Mouse (Mus musculus): Measurements from ENCODE around the gene Palm2. TPM values are rescaled to one million over a fixed set of nuclear protein-coding genes. Genes with fewer than 3 reads are reported as not detected.

The Palm2 gene
- polyA plus RNA-seq, 1 experiment: not detected

- no peak overlapping the region for H3K27ac ChIP-seq (ENCODE audit: insufficient read depth, low read depth, low read length)
- 68% methylated on average over 12 of the region's 12 CpGs for WGBS
- TF ChIP-seq CTCF (IDR thresholded peaks at IDR 0.05; ENCODE audit: insufficient read depth, low read depth, low read length): no peak
- no peak for TF ChIP-seq POLR2A (IDR thresholded peaks at IDR 0.05; ENCODE audit: insufficient read depth, low read depth, low read length)
- no peaks in the 10 kb centered on the region for H3K4me1 ChIP-seq (ENCODE audit: control insufficient read depth, insufficient read depth, low read length)
- H3K4me3 ChIP-seq (ENCODE audit: insufficient read depth, low read depth, low read length): no peak overlapping the region
Observed at GRCm38 (mm10) chr4:57697918-57698611, 264.0 kb downstream of the Palm2 start.

- TF ChIP-seq CTCF (IDR thresholded peaks at IDR 0.05; ENCODE audit: insufficient read depth, low read depth, low read length): no peak
- no peak for TF ChIP-seq POLR2A (IDR thresholded peaks at IDR 0.05; ENCODE audit: insufficient read depth, low read depth, low read length)
- H3K27ac ChIP-seq (ENCODE audit: insufficient read depth, low read depth, low read length): no peak overlapping the region
- no peak overlapping the region for H3K4me3 ChIP-seq (ENCODE audit: insufficient read depth, low read depth, low read length)
- 75% methylated on average over 5 of the region's 5 CpGs for WGBS
- H3K4me1 ChIP-seq (ENCODE audit: control insufficient read depth, insufficient read depth, low read length): no peaks in the 10 kb centered on the region
Observed at GRCm38 (mm10) chr4:57701576-57701975, 267.5 kb downstream of the Palm2 start.

DNA sequence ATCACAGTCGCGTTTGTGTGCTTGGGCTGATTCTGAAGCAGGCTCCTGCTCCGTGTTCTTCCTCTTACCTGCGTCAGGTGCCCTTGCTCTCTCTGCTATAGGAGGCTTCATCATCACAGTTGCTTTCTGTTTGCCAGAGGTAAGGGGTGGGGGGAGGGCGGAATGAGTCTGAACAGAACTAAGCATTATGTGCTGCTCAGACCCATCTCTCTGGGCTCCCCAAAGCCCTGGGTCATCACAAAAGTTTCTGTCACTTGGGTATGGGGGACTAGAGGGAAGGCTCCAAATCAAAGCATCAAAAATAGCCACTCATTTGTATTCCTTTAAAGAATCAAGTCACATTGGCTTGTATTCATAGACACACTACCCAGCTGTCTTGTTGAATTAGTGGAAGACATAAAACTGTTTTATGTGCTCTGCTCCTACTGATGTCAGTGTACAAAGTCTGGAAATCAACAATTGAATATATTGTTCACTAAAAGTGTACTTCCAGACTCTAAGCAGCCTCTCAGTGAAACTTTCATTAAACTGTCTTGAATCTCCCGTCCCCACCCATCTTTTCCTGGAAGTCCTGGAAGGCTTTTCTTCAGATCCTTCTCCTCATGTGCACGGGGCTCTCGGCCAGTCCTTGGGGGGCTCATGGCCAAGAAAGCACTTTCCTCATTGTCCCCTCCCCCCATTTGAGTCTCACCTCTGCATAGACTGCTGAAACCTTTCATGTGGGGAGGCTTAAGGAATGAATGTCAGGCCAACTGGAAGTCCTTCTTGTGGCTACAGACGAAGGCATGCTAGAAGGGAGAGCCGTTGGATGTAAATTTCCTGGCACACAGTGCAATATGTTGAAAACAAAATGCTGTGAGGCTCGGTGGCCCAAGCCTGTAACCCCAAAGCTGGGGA, 269.8 kb downstream of the Palm2 start:
- H3K27ac ChIP-seq (ENCODE audit: insufficient read depth, low read depth, low read length): no peak overlapping the region
- no peak overlapping the region for H3K4me3 ChIP-seq (ENCODE audit: insufficient read depth, low read depth, low read length)
- TF ChIP-seq CTCF (IDR thresholded peaks at IDR 0.05; ENCODE audit: insufficient read depth, low read depth, low read length) (no peak), POLR2A (IDR thresholded peaks at IDR 0.05; ENCODE audit: insufficient read depth, low read depth, low read length) (no peak)
- H3K4me1 ChIP-seq (ENCODE audit: control insufficient read depth, insufficient read depth, low read length): no peaks in the 10 kb centered on the region
- 76% methylated on average over 11 of the region's 11 CpGs for WGBS

DNA sequence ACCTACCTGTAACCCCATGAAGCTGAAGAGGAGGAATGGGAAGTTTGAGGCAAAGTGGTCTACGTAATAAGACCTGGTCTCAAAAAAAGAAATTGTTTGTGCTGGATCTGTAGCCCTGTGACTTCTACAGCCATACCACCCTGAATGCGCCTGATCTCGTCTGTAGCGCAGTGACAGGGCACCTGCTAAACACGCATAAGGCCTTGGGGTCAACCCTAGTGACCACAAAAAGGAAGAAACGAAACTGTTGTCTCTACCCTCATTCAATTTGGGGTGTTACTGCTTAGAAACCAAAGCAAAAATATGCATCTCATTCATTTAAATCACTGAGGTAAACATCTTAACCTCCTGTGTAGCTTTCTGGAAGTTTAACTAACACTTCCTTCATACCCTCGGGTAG, 270.5 kb downstream of the Palm2 start:
- Histone ChIP-seq H3K4me3 (ENCODE audit: insufficient read depth, low read depth, low read length) (no peak overlapping the region), H3K27ac (ENCODE audit: insufficient read depth, low read depth, low read length) (no peak overlapping the region), H3K4me1 (ENCODE audit: control insufficient read depth, insufficient read depth, low read length) (no peaks in the 10 kb centered on the region)
- 91% methylated on average over 7 of the region's 7 CpGs for WGBS
- TF ChIP-seq CTCF (IDR thresholded peaks at IDR 0.05; ENCODE audit: insufficient read depth, low read depth, low read length) (no peak), POLR2A (IDR thresholded peaks at IDR 0.05; ENCODE audit: insufficient read depth, low read depth, low read length) (no peak)

DNA sequence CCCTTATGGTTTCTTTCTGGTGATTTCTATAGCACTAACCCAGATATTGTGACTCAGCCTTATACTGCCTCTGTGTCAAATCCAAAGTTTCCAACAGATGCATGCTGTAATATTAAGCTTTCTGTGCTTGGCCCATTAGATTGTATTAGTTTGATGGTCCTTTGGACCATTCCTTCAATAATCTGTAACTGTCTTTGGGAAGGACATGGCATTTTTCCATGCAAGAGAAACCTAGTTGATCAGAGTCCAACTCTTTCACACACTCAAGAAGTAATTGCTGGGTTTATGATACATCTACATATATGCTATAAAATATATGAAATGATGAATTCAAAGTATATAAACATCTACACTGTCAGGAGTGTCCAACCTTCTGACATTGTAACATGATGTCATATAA, 281.8 kb downstream of the Palm2 start:
- Histone ChIP-seq H3K27ac (ENCODE audit: insufficient read depth, low read depth, low read length) (no peak overlapping the region), H3K4me1 (ENCODE audit: control insufficient read depth, insufficient read depth, low read length) (no peaks in the 10 kb centered on the region), H3K4me3 (ENCODE audit: insufficient read depth, low read depth, low read length) (no peak overlapping the region)
- TF ChIP-seq CTCF (IDR thresholded peaks at IDR 0.05; ENCODE audit: insufficient read depth, low read depth, low read length) (no peak), POLR2A (IDR thresholded peaks at IDR 0.05; ENCODE audit: insufficient read depth, low read depth, low read length) (no peak)

DNA sequence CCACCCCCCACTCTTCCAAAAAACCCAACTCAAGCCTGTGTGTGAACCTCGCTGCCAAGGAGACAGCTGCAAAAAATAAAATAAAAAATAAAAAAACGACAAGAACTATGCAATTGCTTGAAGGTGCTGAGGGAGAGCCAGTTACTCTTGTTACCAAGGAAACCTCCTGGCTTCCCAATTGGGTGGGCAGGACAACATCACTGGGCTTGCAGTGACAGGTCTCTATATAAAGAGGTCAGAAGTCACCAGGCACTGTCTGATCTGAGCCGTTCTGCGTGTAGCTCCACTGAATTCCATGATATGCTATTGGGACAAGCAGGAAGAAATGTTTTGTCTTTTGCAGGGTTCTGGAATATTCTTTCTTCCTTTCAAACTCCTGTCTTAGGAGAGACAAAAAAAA, 282.7 kb downstream of the Palm2 start:
- 57% methylated on average over 4 of the region's 4 CpGs for WGBS
- Histone ChIP-seq H3K4me3 (ENCODE audit: insufficient read depth, low read depth, low read length) (no peak overlapping the region), H3K27ac (ENCODE audit: insufficient read depth, low read depth, low read length) (no peak overlapping the region), H3K4me1 (ENCODE audit: control insufficient read depth, insufficient read depth, low read length) (no peaks in the 10 kb centered on the region)
- no peak for TF ChIP-seq CTCF (IDR thresholded peaks at IDR 0.05; ENCODE audit: insufficient read depth, low read depth, low read length)
- TF ChIP-seq POLR2A (IDR thresholded peaks at IDR 0.05; ENCODE audit: insufficient read depth, low read depth, low read length): no peak

- H3K4me1 ChIP-seq (ENCODE audit: control insufficient read depth, insufficient read depth, low read length): no peaks in the 10 kb centered on the region
- H3K4me3 ChIP-seq (ENCODE audit: insufficient read depth, low read depth, low read length): no peak within 1 kb of the TSS
- TF ChIP-seq CTCF (IDR thresholded peaks at IDR 0.05; ENCODE audit: insufficient read depth, low read depth, low read length) (no peak), POLR2A (IDR thresholded peaks at IDR 0.05; ENCODE audit: insufficient read depth, low read depth, low read length) (no peak)
- 84% methylated on average over 9 of the region's 9 CpGs for WGBS
- no peak within 1 kb of the TSS for H3K27ac ChIP-seq (ENCODE audit: insufficient read depth, low read depth, low read length)
Observed at GRCm38 (mm10) chr4:57717354-57717753, 283.3 kb downstream of the Palm2 start, which contains the start of gene Akap2. TSS of gene Akap2 (plus strand) at chr4:57717657.

DNA sequence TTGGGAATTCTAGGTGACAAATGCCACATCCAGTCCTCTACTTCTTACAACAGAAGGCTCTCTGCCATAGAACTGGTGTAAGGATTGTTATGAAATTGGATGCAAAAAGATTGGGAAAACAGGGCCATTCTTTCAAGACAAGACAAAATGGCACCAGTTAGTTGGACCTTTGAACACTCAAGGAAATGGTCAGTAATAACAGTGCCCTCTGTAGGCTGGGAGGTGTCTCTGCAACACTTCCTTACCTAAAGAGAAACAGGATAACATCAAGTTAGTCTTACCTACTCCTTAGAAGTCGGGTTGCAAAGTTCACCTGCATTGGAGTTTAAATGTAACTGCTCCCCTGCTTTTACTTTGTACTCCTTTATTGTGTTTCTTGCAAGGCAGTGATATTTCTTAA, 285.3 kb downstream of the Palm2 start:
- H3K27ac ChIP-seq (ENCODE audit: insufficient read depth, low read depth, low read length): no peak overlapping the region
- WGBS: 89% methylated on average over 1 of the region's 1 CpGs
- H3K4me1 ChIP-seq (ENCODE audit: control insufficient read depth, insufficient read depth, low read length): no peaks in the 10 kb centered on the region
- no peak overlapping the region for H3K4me3 ChIP-seq (ENCODE audit: insufficient read depth, low read depth, low read length)
- TF ChIP-seq CTCF (IDR thresholded peaks at IDR 0.05; ENCODE audit: insufficient read depth, low read depth, low read length): no peak

- TF ChIP-seq POLR2A (IDR thresholded peaks at IDR 0.05; ENCODE audit: insufficient read depth, low read depth, low read length) (no peak), CTCF (IDR thresholded peaks at IDR 0.05; ENCODE audit: insufficient read depth, low read depth, low read length) (no peak)
- Histone ChIP-seq H3K27ac (ENCODE audit: insufficient read depth, low read depth, low read length) (no peak overlapping the region), H3K4me1 (ENCODE audit: control insufficient read depth, insufficient read depth, low read length) (no peaks in the 10 kb centered on the region), H3K4me3 (ENCODE audit: insufficient read depth, low read depth, low read length) (no peak overlapping the region)
- WGBS: 61% methylated on average over 7 of the region's 7 CpGs
Observed at GRCm38 (mm10) chr4:57720869-57721361, 286.9 kb downstream of the Palm2 start.

Measured in olfactory bulb, adult 2 months (tissue).